Mouse (Mus musculus) liver, embryonic 11.5 days (tissue): Measurements from ENCODE around the gene Pdc. TPM values are rescaled to one million over a fixed set of nuclear protein-coding genes. Genes with fewer than 3 reads are reported as not detected.
"Not testable (repeated sequence)": the region's sequence is repeated elsewhere in the genome, so short reads cannot be mapped to it uniquely, and the experiment has no call there.

Source experiments
- ATAC-seq: fragments of 200-750 bp; cut with Nextera tagmentation; replicated peaks from 2 replicates; pipeline ENCODE4 v1.8.0; 2017; ENCODE audit warnings: moderate number of reproducible peaks, mild to moderate bottlenecking, moderate TSS enrichment, moderate library complexity; ENCODE audit not compliant: low FRiP score
- DNase-seq: peaks from one replicate; pipeline ENCODE4 v3.0.0-alpha.2; 2017; ENCODE audit warnings: low spot score
- H3K27ac ChIP-seq: fragments of 300-500 bp; sonication (generic); 2 replicates; pipeline ENCODE4 v1.5.1; 2014; ENCODE audit warnings: mild to moderate bottlenecking, low read depth, low read length, control low read depth
- H3K27me3 ChIP-seq: fragments of 300-500 bp; sonication (generic); replicated peaks from 2 replicates; pipeline ENCODE4 v1.6.1; 2014; ENCODE audit warnings: low read length, mixed read lengths; ENCODE audit not compliant: control insufficient read depth, insufficient read depth
- H3K36me3 ChIP-seq: fragments of 300-500 bp; sonication (generic); 2 replicates; pipeline ENCODE4 v1.6.1; 2014; ENCODE audit warnings: mild to moderate bottlenecking, low read length, moderate library complexity, mixed read lengths; ENCODE audit not compliant: control insufficient read depth, insufficient read depth
- H3K4me1 ChIP-seq: fragments of 300-500 bp; sonication (generic); replicated peaks from 2 replicates; pipeline ENCODE4 v1.6.1; 2014; ENCODE audit warnings: low read length, mixed read lengths; ENCODE audit not compliant: control insufficient read depth, insufficient read depth
- H3K4me2 ChIP-seq: fragments of 300-500 bp; sonication (generic); 2 replicates; pipeline ENCODE4 v1.6.1; 2014; ENCODE audit warnings: mild to moderate bottlenecking, control low read depth, moderate library complexity
- H3K4me3 ChIP-seq: fragments of 300-500 bp; sonication (generic); 2 replicates; pipeline ENCODE4 v1.5.1; 2014; ENCODE audit warnings: low read depth, low read length, control low read depth
- H3K9ac ChIP-seq: fragments of 300-500 bp; sonication (generic); 2 replicates; pipeline ENCODE4 v1.6.1; 2014; ENCODE audit warnings: low read depth, low read length, control low read depth
- H3K9me3 ChIP-seq: fragments of 300-500 bp; sonication (generic); 2 replicates; pipeline ENCODE4 v1.6.1; 2016; ENCODE audit warnings: low read length, inconsistent platforms, mixed read lengths; ENCODE audit not compliant: control insufficient read depth
- WGBS: fragments of 180-500 bp; shearing (Covaris S2); extraction: QIAGEN DNeasy Blood & Tissue Kit; methylation state at CpG from one replicate; pipeline ENCODE4 v1.1.7; 2014; 5-methylcytosine and 5-hydroxymethylcytosine counted together
- polyA plus RNA-seq: library from polyadenylated mRNA; unstranded; fragments of >200 nt; fragmentation: Nextera tagmentation; extraction: Ambion mirVana; gene quantifications from 2 replicates; pipeline ENCODE4 v1.2.1, GENCODE M21; 2014

The Pdc gene
- not detected in 2 replicates for polyA plus RNA-seq

- Histone ChIP-seq H3K4me1 (no peaks in the 10 kb centered on the region), H3K27ac (no peak within 1 kb of the TSS), H3K27me3 (no peaks in the 10 kb centered on the region), H3K9me3 (no peaks in the 10 kb centered on the region), H3K9ac (no peak within 1 kb of the TSS), H3K36me3 (no peaks in the 10 kb centered on the region), H3K4me3 (no peak within 1 kb of the TSS), H3K4me2 (no peak within 1 kb of the TSS)
- 86% methylated on average over 1 of the region's 1 CpGs for WGBS
- ATAC-seq (no peak), DNase-seq (no peak)
These were observed at the start of gene Pdc for GRCm38 (mm10) chr1:150319205-150319604. TSS of gene Pdc (plus strand) at chr1:150319417.

DNA sequence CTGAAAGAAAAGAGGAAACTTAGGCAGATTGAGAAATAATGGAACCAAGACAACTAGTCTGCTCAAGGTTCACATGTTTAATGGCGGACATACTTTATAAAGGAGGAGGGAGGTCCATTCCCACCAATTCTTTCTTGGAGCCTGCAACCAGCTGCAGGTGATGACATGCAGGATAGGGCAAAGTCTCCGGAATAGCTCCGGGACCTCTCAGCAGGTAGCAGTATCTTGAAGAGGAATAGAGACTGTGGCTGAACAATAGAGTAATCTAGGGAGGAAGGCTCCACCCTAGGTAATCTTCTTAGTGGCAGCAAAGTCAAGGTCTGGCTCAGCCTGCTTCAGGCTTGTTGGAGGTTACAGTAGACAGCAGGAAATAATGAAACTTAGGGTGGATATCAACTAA, 25.2 kb upstream of the Pdc start:
- not testable (repeated sequence) for H3K4me1 ChIP-seq, DNase-seq, H3K27me3 ChIP-seq, H3K9me3 ChIP-seq, H3K4me2 ChIP-seq, H3K9ac ChIP-seq, H3K4me3 ChIP-seq, ATAC-seq, H3K36me3 ChIP-seq, H3K27ac ChIP-seq
- 76% methylated on average over 3 of the region's 3 CpGs for WGBS

DNA sequence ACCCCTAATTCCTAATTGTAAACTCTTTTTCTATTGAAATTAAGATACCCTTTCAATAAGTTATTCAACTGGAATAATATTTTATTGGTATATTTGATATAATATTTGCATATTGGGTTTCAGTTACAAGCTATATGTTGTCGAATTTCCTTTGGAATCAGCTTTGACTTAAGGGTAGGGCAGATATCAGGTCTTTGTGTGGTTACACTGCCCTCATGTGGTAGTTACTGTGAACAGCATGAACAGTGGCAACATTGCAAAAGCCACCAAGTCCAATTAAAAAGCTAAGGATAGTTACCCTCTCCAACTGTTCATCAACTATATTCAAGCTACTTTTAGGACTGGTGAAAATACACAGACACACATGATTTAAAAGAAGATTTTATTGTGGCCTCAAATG, 11.6 kb upstream of the Pdc start:
- H3K9ac ChIP-seq = no peak overlapping the region
- H3K27ac ChIP-seq = no peak overlapping the region
- DNase-seq (no peak), ATAC-seq (peak; percentile 56; the same call in 1 of the 2 replicates)
- no peak overlapping the region for H3K4me2 ChIP-seq
- no peaks in the 10 kb centered on the region for H3K36me3 ChIP-seq
- H3K4me3 ChIP-seq = no peak overlapping the region
- no peaks in the 10 kb centered on the region for H3K27me3 ChIP-seq
- no peaks in the 10 kb centered on the region for H3K4me1 ChIP-seq
- 50% methylated on average over 1 of the region's 1 CpGs for WGBS
- H3K9me3 ChIP-seq = no peaks in the 10 kb centered on the region

DNA sequence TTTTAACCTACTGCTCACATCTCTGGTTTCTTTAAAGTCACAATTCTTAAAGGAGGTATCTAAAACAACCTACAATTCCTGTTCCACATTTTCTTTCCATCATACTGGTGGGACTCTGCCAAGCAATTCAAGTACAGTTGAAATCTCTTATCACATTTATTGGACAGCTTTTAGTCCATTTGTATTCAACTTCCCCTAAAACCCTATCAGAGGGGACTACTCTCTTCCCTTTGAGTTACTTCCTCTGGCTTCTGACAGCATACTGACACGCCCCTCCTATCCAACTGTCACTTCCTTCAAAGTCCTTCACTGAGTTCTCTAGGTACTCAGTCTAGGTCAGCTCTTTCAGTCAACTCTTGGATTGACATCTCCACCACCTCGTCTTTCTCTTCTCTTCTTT, 15.9 kb downstream of the Pdc start:
- ATAC-seq = no peak
- Histone ChIP-seq H3K4me1 (no peaks in the 10 kb centered on the region), H3K4me3 (no peak overlapping the region), H3K9me3 (no peaks in the 10 kb centered on the region), H3K9ac (no peak overlapping the region), H3K4me2 (no peak overlapping the region), H3K27me3 (no peaks in the 10 kb centered on the region), H3K27ac (no peak overlapping the region), H3K36me3 (no peaks in the 10 kb centered on the region)
- 41% methylated on average over 2 of the region's 2 CpGs for WGBS
- DNase-seq = no peak

DNA sequence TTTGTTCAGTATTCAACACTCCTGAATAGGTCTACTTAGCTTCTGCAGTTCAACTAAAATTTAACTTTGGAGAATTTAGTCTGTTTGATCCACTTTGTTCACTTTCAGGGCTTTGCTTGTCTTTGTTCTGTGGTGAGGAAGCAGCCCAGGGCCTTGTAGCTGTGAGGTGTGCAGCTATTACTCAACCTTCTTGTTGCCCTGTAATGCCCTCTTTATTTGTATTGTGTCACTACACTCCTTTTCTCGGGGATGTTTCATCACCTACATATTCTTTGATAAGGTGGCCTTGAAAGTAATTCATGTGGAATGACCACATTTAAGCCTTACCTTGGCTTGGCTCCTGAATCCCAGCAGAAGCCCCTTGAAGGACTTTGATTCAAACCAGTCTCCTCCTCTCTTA, 41.6 kb downstream of the Pdc start:
- Histone ChIP-seq H3K27me3 (no peaks in the 10 kb centered on the region), H3K4me1 (no peaks in the 10 kb centered on the region), H3K4me2 (no peak overlapping the region), H3K9ac (no peak overlapping the region), H3K27ac (no peak overlapping the region), H3K4me3 (no peak overlapping the region), H3K9me3 (no peaks in the 10 kb centered on the region), H3K36me3 (peaks cover 18% of the 10 kb centered on the region)
- no peak for ATAC-seq
- WGBS = 84% methylated on average over 1 of the region's 1 CpGs
- DNase-seq = no peak

GRCm38 (mm10) chr1:150372895-150373294, 53.7 kb downstream of the Pdc start:
- 84% methylated on average over 3 of the region's 3 CpGs for WGBS
- no peak overlapping the region for H3K9ac ChIP-seq
- H3K4me1 ChIP-seq = no peaks in the 10 kb centered on the region
- H3K27me3 ChIP-seq = no peaks in the 10 kb centered on the region
- H3K27ac ChIP-seq = no peak overlapping the region
- DNase-seq (no peak), ATAC-seq (no peak)
- H3K36me3 ChIP-seq = no peaks in the 10 kb centered on the region
- H3K4me2 ChIP-seq = no peak overlapping the region
- H3K4me3 ChIP-seq = no peak overlapping the region
- no peaks in the 10 kb centered on the region for H3K9me3 ChIP-seq

DNA sequence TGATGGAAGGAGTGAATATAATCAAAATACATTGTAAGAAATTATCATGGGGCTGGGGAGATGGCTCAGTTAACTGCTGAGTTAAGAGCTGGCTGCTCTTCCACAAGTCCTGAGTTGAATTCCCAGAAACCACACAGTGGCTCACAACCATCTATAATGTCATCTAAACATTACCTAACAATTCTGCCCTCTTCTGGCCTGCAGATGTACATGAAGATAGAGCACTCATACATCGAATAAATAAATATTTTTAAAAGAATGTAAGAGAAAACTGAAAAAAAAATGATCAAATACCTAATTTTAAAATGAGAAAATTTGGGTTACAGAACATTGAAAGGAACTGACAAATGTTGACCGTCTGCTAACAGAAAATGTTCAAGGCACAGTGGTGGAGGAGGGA, 55.0 kb downstream of the Pdc start:
- DNase-seq (no peak), ATAC-seq (no peak)
- H3K4me3 ChIP-seq = no peak overlapping the region
- no peak overlapping the region for H3K4me2 ChIP-seq
- H3K4me1 ChIP-seq = no peaks in the 10 kb centered on the region
- 87% methylated on average over 2 of the region's 2 CpGs for whole genome bisulfite sequencing
- no peak overlapping the region for H3K27ac ChIP-seq
- peaks cover 2% of the 10 kb centered on the region; the same call in 1 of the 2 replicates for H3K36me3 ChIP-seq
- H3K27me3 ChIP-seq = no peaks in the 10 kb centered on the region
- H3K9me3 ChIP-seq = no peaks in the 10 kb centered on the region
- H3K9ac ChIP-seq = no peak overlapping the region

Other genes with a start within 250 kb of the Pdc start
- 0.16 and 0.42 TPM in 2 replicates for gene Ptgs2, start 219.4 kb upstream of the Pdc start, polyA plus RNA-seq
- gene Tpr, start 73.4 kb downstream of the Pdc start, polyA plus RNA-seq = 169 and 171 TPM in 2 replicates
- 28.9 and 31.2 TPM in 2 replicates for gene Odr4, start 73.7 kb downstream of the Pdc start, polyA plus RNA-seq
- gene Prg4, start 146.7 kb downstream of the Pdc start, polyA plus RNA-seq = 0.38 and 0.45 TPM in 2 replicates